Mouse (Mus musculus) hindbrain, embryonic 15.5 days (tissue): ENCODE data around the gene Pkd1. TPM values are rescaled to one million over a fixed set of nuclear protein-coding genes. Genes with fewer than 3 reads are reported as not detected.

ENCODE experiments used
- ATAC-seq: fragments of 200-750 bp; cut with Nextera tagmentation; 2 replicates; pipeline ENCODE4 v1.8.0; 2017; ENCODE audit warnings: low read depth, moderate number of reproducible peaks, moderate TSS enrichment; ENCODE audit not compliant: low FRiP score
- H3K27ac ChIP-seq: fragments of 300-500 bp; sonication (generic); replicated peaks from 2 replicates; pipeline ENCODE4 v1.5.1; 2015; ENCODE audit warnings: mild to moderate bottlenecking, inconsistent platforms
- H3K27me3 ChIP-seq: fragments of 300-500 bp; sonication (generic); 2 replicates; pipeline ENCODE4 v1.6.1; 2015; ENCODE audit warnings: control low read depth, inconsistent platforms
- H3K36me3 ChIP-seq: fragments of 300-500 bp; sonication (generic); 2 replicates; pipeline ENCODE4 v1.6.1; 2015; ENCODE audit warnings: control low read depth, inconsistent platforms
- H3K4me1 ChIP-seq: fragments of 300-500 bp; sonication (generic); replicated peaks from 2 replicates; pipeline ENCODE4 v1.6.1; 2015; ENCODE audit warnings: control low read depth, inconsistent platforms
- H3K4me2 ChIP-seq: fragments of 300-500 bp; sonication (generic); 2 replicates; pipeline ENCODE4 v1.6.1; 2015; ENCODE audit warnings: moderate library complexity, mild to moderate bottlenecking, inconsistent platforms
- H3K4me3 ChIP-seq: fragments of 300-500 bp; sonication (generic); 2 replicates; pipeline ENCODE4 v1.5.1; 2015; ENCODE audit warnings: mild to moderate bottlenecking, inconsistent platforms
- H3K9ac ChIP-seq: fragments of 300-500 bp; sonication (generic); 2 replicates; pipeline ENCODE4 v1.6.1; 2015; ENCODE audit warnings: inconsistent platforms
- H3K9me3 ChIP-seq: fragments of 300-500 bp; sonication (generic); 2 replicates; pipeline ENCODE4 v1.6.1; 2016; ENCODE audit warnings: control low read depth, inconsistent platforms
- WGBS: fragments of 180-500 bp; shearing (Covaris S2); methylation state at CpG from one replicate; pipeline ENCODE4 v1.1.7; 2015; 5-methylcytosine and 5-hydroxymethylcytosine counted together
- polyA plus RNA-seq: library from polyadenylated mRNA; unstranded; fragments of >200 nt; fragmentation: Nextera tagmentation; extraction: Ambion mirVana; gene quantifications from 2 replicates; pipeline ENCODE4 v1.2.1, GENCODE M21; 2015

The Pkd1 gene
- polyA plus RNA-seq, 1 experiment from 2014 or later = 22.6 TPM

GRCm38 (mm10) chr17:24579532-24579931 lies 29.9 kb downstream of the Pkd1 start:
- Histone ChIP-seq H3K9me3 (no peaks in the 10 kb centered on the region), H3K9ac (no peak overlapping the region), H3K36me3 (peaks cover 81% of the 10 kb centered on the region), H3K4me1 (no peaks in the 10 kb centered on the region), H3K4me2 (no peak overlapping the region), H3K4me3 (no peak overlapping the region), H3K27me3 (no peaks in the 10 kb centered on the region), H3K27ac (no peak overlapping the region)
- WGBS = 97% methylated on average over 3 of the region's 3 CpGs
- no peak for ATAC-seq

- 95% methylated on average over 2 of the region's 2 CpGs for WGBS
Measured at GRCm38 (mm10) chr17:24580287-24580686, 30.7 kb downstream of the Pkd1 start.

GRCm38 (mm10) chr17:24583599-24584460 lies 34.2 kb downstream of the Pkd1 start:
- Histone ChIP-seq H3K27ac (no peak overlapping the region), H3K9me3 (no peaks in the 10 kb centered on the region), H3K27me3 (no peaks in the 10 kb centered on the region), H3K4me3 (no peak overlapping the region), H3K4me2 (no peak overlapping the region), H3K9ac (no peak overlapping the region), H3K36me3 (peaks cover 87% of the 10 kb centered on the region), H3K4me1 (no peaks in the 10 kb centered on the region)
- 67% methylated on average over 5 of the region's 5 CpGs for WGBS
- ATAC-seq = no peak

More at GRCm38 (mm10) chr17:24580287-24580686, 30.7 kb downstream of the Pkd1 start:
- ATAC-seq = no peak
- H3K4me3 ChIP-seq = no peak overlapping the region
- no peak overlapping the region for H3K27ac ChIP-seq
- no peaks in the 10 kb centered on the region for H3K27me3 ChIP-seq
- no peak overlapping the region for H3K4me2 ChIP-seq
- H3K4me1 ChIP-seq = no peaks in the 10 kb centered on the region
- no peak overlapping the region for H3K9ac ChIP-seq
- H3K36me3 ChIP-seq = peaks cover 85% of the 10 kb centered on the region
- H3K9me3 ChIP-seq = no peaks in the 10 kb centered on the region

- WGBS = 80% methylated on average over 3 of the region's 3 CpGs
- H3K4me1 ChIP-seq = no peaks in the 10 kb centered on the region
- no peak for ATAC-seq
- no peak overlapping the region for H3K27ac ChIP-seq
- H3K4me3 ChIP-seq = no peak overlapping the region
- H3K27me3 ChIP-seq = no peaks in the 10 kb centered on the region
- no peak overlapping the region for H3K4me2 ChIP-seq
- no peak overlapping the region for H3K9ac ChIP-seq
- H3K36me3 ChIP-seq = peaks cover 84% of the 10 kb centered on the region
- H3K9me3 ChIP-seq = no peaks in the 10 kb centered on the region
Measured at GRCm38 (mm10) chr17:24584520-24584919, 34.9 kb downstream of the Pkd1 start.

GRCm38 (mm10) chr17:24586532-24586931 lies 36.9 kb downstream of the Pkd1 start:
- no peak for ATAC-seq
- Histone ChIP-seq H3K27me3 (no peaks in the 10 kb centered on the region), H3K4me3 (no peak overlapping the region), H3K27ac (no peak overlapping the region), H3K9me3 (no peaks in the 10 kb centered on the region), H3K4me2 (no peak overlapping the region), H3K36me3 (peaks cover 78% of the 10 kb centered on the region), H3K9ac (no peak overlapping the region), H3K4me1 (no peaks in the 10 kb centered on the region)
- 95% methylated on average over 4 of the region's 4 CpGs for WGBS

- H3K4me1 ChIP-seq = no peaks in the 10 kb centered on the region
- H3K4me3 ChIP-seq = no peak overlapping the region
- no peak overlapping the region for H3K9ac ChIP-seq
- ATAC-seq = no peak
- 81% methylated on average over 3 of the region's 3 CpGs for WGBS
- no peak overlapping the region for H3K27ac ChIP-seq
- H3K9me3 ChIP-seq = no peaks in the 10 kb centered on the region
- H3K27me3 ChIP-seq = no peaks in the 10 kb centered on the region
- no peak overlapping the region for H3K4me2 ChIP-seq
- H3K36me3 ChIP-seq = peaks cover 84% of the 10 kb centered on the region
Measured at GRCm38 (mm10) chr17:24590943-24591342, 41.3 kb downstream of the Pkd1 start.

- Histone ChIP-seq H3K9me3 (no peaks in the 10 kb centered on the region), H3K4me1 (no peaks in the 10 kb centered on the region), H3K9ac (no peak overlapping the region), H3K4me2 (no peak overlapping the region), H3K36me3 (peaks cover 84% of the 10 kb centered on the region), H3K27me3 (no peaks in the 10 kb centered on the region), H3K4me3 (no peak overlapping the region), H3K27ac (no peak overlapping the region)
- no peak for ATAC-seq
- 96% methylated on average over 5 of the region's 5 CpGs for whole genome bisulfite sequencing
Measured at GRCm38 (mm10) chr17:24591695-24592094, 42.1 kb downstream of the Pkd1 start.

- no peak overlapping the region for H3K4me2 ChIP-seq
- no peak overlapping the region for H3K9ac ChIP-seq
- H3K4me3 ChIP-seq = no peak overlapping the region
- ATAC-seq = no peak; the same call in 1 of the 2 replicates
- no peaks in the 10 kb centered on the region for H3K4me1 ChIP-seq
- no peak overlapping the region for H3K27ac ChIP-seq
- peaks cover 84% of the 10 kb centered on the region for H3K36me3 ChIP-seq
- no peaks in the 10 kb centered on the region for H3K9me3 ChIP-seq
- 83% methylated on average over 5 of the region's 5 CpGs for WGBS
- no peaks in the 10 kb centered on the region for H3K27me3 ChIP-seq
Measured at GRCm38 (mm10) chr17:24593248-24593647, 43.6 kb downstream of the Pkd1 start.

- H3K4me2 ChIP-seq = no peak overlapping the region
- no peaks in the 10 kb centered on the region for H3K9me3 ChIP-seq
- ATAC-seq = no peak
- no peak overlapping the region for H3K9ac ChIP-seq
- H3K27me3 ChIP-seq = no peaks in the 10 kb centered on the region
- 93% methylated on average over 26 of the region's 26 CpGs for WGBS
- H3K4me1 ChIP-seq = no peaks in the 10 kb centered on the region
- H3K4me3 ChIP-seq = no peak overlapping the region
- H3K36me3 ChIP-seq = peaks cover 89% of the 10 kb centered on the region
- H3K27ac ChIP-seq = no peak overlapping the region
Measured at GRCm38 (mm10) chr17:24593992-24594890, 44.6 kb downstream of the Pkd1 start.

- peaks cover 95% of the 10 kb centered on the region for H3K36me3 ChIP-seq
- no peak overlapping the region for H3K4me3 ChIP-seq
- H3K4me2 ChIP-seq = no peak overlapping the region
- no peak overlapping the region; the same call in 1 of the 2 replicates for H3K27ac ChIP-seq
- no peaks in the 10 kb centered on the region for H3K27me3 ChIP-seq
- ATAC-seq = no peak
- WGBS = 78% methylated on average over 17 of the region's 17 CpGs
- no peaks in the 10 kb centered on the region for H3K4me1 ChIP-seq
- H3K9me3 ChIP-seq = no peaks in the 10 kb centered on the region
- H3K9ac ChIP-seq = no peak overlapping the region
Measured at GRCm38 (mm10) chr17:24595126-24596072, 45.8 kb downstream of the Pkd1 start.

- no peak overlapping the region for H3K27ac ChIP-seq
- no peak overlapping the region for H3K9ac ChIP-seq
- peaks cover 94% of the 10 kb centered on the region for H3K36me3 ChIP-seq
- WGBS = 88% methylated on average over 5 of the region's 5 CpGs
- no peak overlapping the region for H3K4me2 ChIP-seq
- no peaks in the 10 kb centered on the region for H3K9me3 ChIP-seq
- ATAC-seq = no peak
- H3K4me3 ChIP-seq = no peak overlapping the region
- no peaks in the 10 kb centered on the region for H3K4me1 ChIP-seq
- no peaks in the 10 kb centered on the region for H3K27me3 ChIP-seq
Measured at GRCm38 (mm10) chr17:24596073-24596466, 46.4 kb downstream of the Pkd1 start.
